10 mouse cellular contexts compared by ENCODE assay signal in the genomic region with DNA sequence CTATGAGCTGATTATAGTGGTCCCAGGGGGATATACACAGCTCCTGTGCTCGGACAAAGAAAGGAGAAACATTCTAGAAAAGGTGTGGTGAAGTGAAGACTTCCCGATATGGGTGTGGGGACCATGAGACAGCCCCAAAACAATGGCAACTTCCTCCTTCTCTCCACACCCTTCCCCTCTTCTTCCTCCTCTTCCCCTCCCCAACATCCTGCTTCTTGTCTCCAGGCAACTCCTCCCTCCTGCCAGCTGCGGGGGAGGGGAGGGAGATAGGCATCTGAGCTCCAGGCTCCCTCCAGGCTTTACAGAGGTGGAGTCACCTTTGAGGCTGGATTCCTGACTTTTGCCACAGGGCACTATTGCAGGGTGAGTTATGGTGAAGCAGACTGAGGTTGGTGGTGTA. TPM values are rescaled to one million over a fixed set of nuclear protein-coding genes. Genes with fewer than 3 reads are reported as not detected.
DNase-seq lines count a peak whose midpoint lies in the region; ATAC-seq and TF ChIP-seq lines count a peak whose summit lies in the region.
"Had no signal": no experiment of that assay in that cellular context is flagged by ENCODE, and none has a peak within 500 bp of the region (broad histone marks: within the 10 kb centered on the region; RNA-seq: fewer than 3 reads in every experiment).

No protein-coding gene starts in this region.

- TF ChIP-seq POLR2A in kidney, adult 2 months (IDR thresholded peaks at IDR 0.05; ENCODE audit: low read depth, low read length): no peak

- H3K9me3 ChIP-seq in kidney, embryonic 14.5 days (ENCODE audit: control insufficient read depth, low read length): no peaks in the 10 kb centered on the region
- H3K9me3 ChIP-seq: hindbrain, embryonic 15.5 days had no signal

- H3K4me3 ChIP-seq in kidney, adult 2 months (ENCODE audit: insufficient read depth, low read depth, low read length): no peak overlapping the region
- H3K4me3 ChIP-seq in kidney, embryonic 14.5 days (ENCODE audit: low read length): no peak overlapping the region
- H3K4me3 ChIP-seq: hindbrain, embryonic 15.5 days had no signal

- no peak for TF ChIP-seq CTCF in kidney, adult 2 months (conservative IDR thresholded peaks at IDR 0.05; ENCODE audit: insufficient read depth, insufficient read length, low read depth, low read length)

- 43% methylated on average over 3 of the region's 3 CpGs for WGBS in kidney, adult 2 months
- WGBS in kidney, embryonic 14.5 days: 44% methylated on average over 3 of the region's 3 CpGs

- no peak for ATAC-seq in kidney, embryonic 14.5 days (ENCODE audit: low FRiP score, low TSS enrichment)
- peak; percentile 54 for ATAC-seq in common myeloid progenitor, adult 5-6 weeks (replicated peaks; ENCODE audit: low read depth, poor library complexity, severe bottlenecking)

- DNase-seq in kidney, adult 2 months: peak; percentile 70
- peak; percentile 65 to 70 for DNase-seq in kidney, postnatal 36 days
- DNase-seq in splenic B cell, adult 2 months (ENCODE audit: low read depth, low spot score): peak; percentile 30
- no peak for DNase-seq in frontal cortex, postnatal 14 days (ENCODE audit: low spot score in 2 of 2)
- DNase-seq in gastrocnemius, postnatal 36 days: no peak
- DNase-seq: thymus, postnatal 4 days had no signal

- H3K27me3 ChIP-seq in kidney, adult 2 months (replicated peaks; ENCODE audit: control insufficient read depth, insufficient read depth, low read length): no peaks in the 10 kb centered on the region
- H3K27me3 ChIP-seq in kidney, embryonic 14.5 days (ENCODE audit: control insufficient read depth, insufficient read depth, low read length): no peaks in the 10 kb centered on the region
- H3K27me3 ChIP-seq in splenic B cell, adult 2 months (ENCODE audit: control insufficient read depth, insufficient read depth, low read length, poor library complexity, severe bottlenecking): no peaks in the 10 kb centered on the region
- H3K27me3 ChIP-seq: hindbrain, embryonic 15.5 days had no signal

- H3K27ac ChIP-seq in kidney, adult 2 months (ENCODE audit: insufficient read depth, low read depth, low read length): no peak overlapping the region
- H3K27ac ChIP-seq in kidney, embryonic 14.5 days (ENCODE audit: low read depth, low read length): no peak overlapping the region
- H3K27ac ChIP-seq: hindbrain, embryonic 15.5 days; macrophage had no signal

- H3K4me2 ChIP-seq in kidney, embryonic 14.5 days (replicated peaks; ENCODE audit: low read depth, low read length): no peak overlapping the region
- H3K4me2 ChIP-seq: hindbrain, embryonic 15.5 days had no signal

- peaks cover 38% of the 10 kb centered on the region for H3K4me1 ChIP-seq in kidney, adult 2 months (ENCODE audit: control insufficient read depth, insufficient read depth, low read length)
- H3K4me1 ChIP-seq in kidney, embryonic 14.5 days (ENCODE audit: control insufficient read depth, insufficient read depth, low read length): 0 out of 2 replicates have a peak, but pooled peaks cover 3% of the 10 kb centered on the region
- H3K4me1 ChIP-seq: hindbrain, embryonic 15.5 days had no signal

- no peaks in the 10 kb centered on the region for H3K36me3 ChIP-seq in kidney, adult 2 months (ENCODE audit: control insufficient read depth, insufficient read depth, low read length)
- H3K36me3 ChIP-seq in kidney, embryonic 14.5 days (ENCODE audit: control insufficient read depth, insufficient read depth, low read length): no peaks in the 10 kb centered on the region
- H3K36me3 ChIP-seq in splenic B cell, adult 2 months (ENCODE audit: control insufficient read depth, insufficient read depth, low read length, poor library complexity, severe bottlenecking): no peaks in the 10 kb centered on the region
- H3K36me3 ChIP-seq: hindbrain, embryonic 15.5 days had no signal

- intact Hi-C loops in gastrocnemius, postnatal 36 days (cut with DNase I): no loop called here

- H3K9ac ChIP-seq in kidney, embryonic 14.5 days (ENCODE audit: low read depth, low read length): no peak overlapping the region
- H3K9ac ChIP-seq: hindbrain, embryonic 15.5 days had no signal

RNA-seq across cellular contexts. Expression of gene Ropn1l, which starts 40.6 kb away (rescaled TPM):
- 5.6 and 6.9 TPM in 2 replicates for polyA plus RNA-seq in kidney, adult 2 months (2012; rRNA removed)
- 3.8 and 3.9 TPM in 2 replicates for polyA plus RNA-seq in kidney, embryonic 14.5 days (2014; fragmentation: Nextera tagmentation; extraction: Ambion mirVana)
- 0.37 and 3.8 TPM in 2 replicates for total RNA-seq in common myeloid progenitor, adult 5-6 weeks (2017)
- total RNA-seq in gastrocnemius, postnatal 36 days (2021): under 1 TPM in 1 of 2 experiments, not detected in 1; 0.27 TPM

RNA-seq across cellular contexts. Expression of gene Ankrd33b, which starts 45.4 kb away (rescaled TPM):
- 21.8 and 26.9 TPM in 2 replicates for polyA plus RNA-seq in kidney, adult 2 months (2012; rRNA removed)
- 2.1 and 3.7 TPM in 2 replicates for polyA plus RNA-seq in kidney, embryonic 14.5 days (2014; fragmentation: Nextera tagmentation; extraction: Ambion mirVana)
- 0.23 and 2.2 TPM in 2 replicates for total RNA-seq in common myeloid progenitor, adult 5-6 weeks (2017)
- 10 to 100 TPM in 1 of 2 experiments, 1 to 10 TPM in 1; 9.9 to 14.5 TPM for total RNA-seq in gastrocnemius, postnatal 36 days (2021)

Comparison
In these comparisons a context has a peak if more than half of its experiments do, and no peak if none do; other contexts are left out.
1. DNase-seq: peak in kidney, adult 2 months (single experiment), kidney, postnatal 36 days (2 of 2) and splenic B cell, adult 2 months (single experiment); none in frontal cortex, postnatal 14 days (0 of 2) and gastrocnemius, postnatal 36 days (0 of 2).